Mouse (Mus musculus) liver, embryonic 11.5 days (tissue): Measurements from ENCODE around the gene Steap1. TPM values are rescaled to one million over a fixed set of nuclear protein-coding genes. Genes with fewer than 3 reads are reported as not detected.

ENCODE experiments used
- ATAC-seq: fragments of 200-750 bp; cut with Nextera tagmentation; replicated peaks from 2 replicates; pipeline ENCODE4 v1.8.0; 2017; ENCODE audit warnings: moderate number of reproducible peaks, mild to moderate bottlenecking, moderate TSS enrichment, moderate library complexity; ENCODE audit not compliant: low FRiP score
- DNase-seq: peaks from one replicate; pipeline ENCODE4 v3.0.0-alpha.2; 2017; ENCODE audit warnings: low spot score
- H3K27ac ChIP-seq: fragments of 300-500 bp; sonication (generic); 2 replicates; pipeline ENCODE4 v1.5.1; 2014; ENCODE audit warnings: mild to moderate bottlenecking, low read depth, low read length, control low read depth
- H3K27me3 ChIP-seq: fragments of 300-500 bp; sonication (generic); replicated peaks from 2 replicates; pipeline ENCODE4 v1.6.1; 2014; ENCODE audit warnings: low read length, mixed read lengths; ENCODE audit not compliant: control insufficient read depth, insufficient read depth
- H3K36me3 ChIP-seq: fragments of 300-500 bp; sonication (generic); 2 replicates; pipeline ENCODE4 v1.6.1; 2014; ENCODE audit warnings: mild to moderate bottlenecking, low read length, moderate library complexity, mixed read lengths; ENCODE audit not compliant: control insufficient read depth, insufficient read depth
- H3K4me1 ChIP-seq: fragments of 300-500 bp; sonication (generic); replicated peaks from 2 replicates; pipeline ENCODE4 v1.6.1; 2014; ENCODE audit warnings: low read length, mixed read lengths; ENCODE audit not compliant: control insufficient read depth, insufficient read depth
- H3K4me2 ChIP-seq: fragments of 300-500 bp; sonication (generic); 2 replicates; pipeline ENCODE4 v1.6.1; 2014; ENCODE audit warnings: mild to moderate bottlenecking, control low read depth, moderate library complexity
- H3K4me3 ChIP-seq: fragments of 300-500 bp; sonication (generic); 2 replicates; pipeline ENCODE4 v1.5.1; 2014; ENCODE audit warnings: low read depth, low read length, control low read depth
- H3K9ac ChIP-seq: fragments of 300-500 bp; sonication (generic); 2 replicates; pipeline ENCODE4 v1.6.1; 2014; ENCODE audit warnings: low read depth, low read length, control low read depth
- H3K9me3 ChIP-seq: fragments of 300-500 bp; sonication (generic); 2 replicates; pipeline ENCODE4 v1.6.1; 2016; ENCODE audit warnings: low read length, inconsistent platforms, mixed read lengths; ENCODE audit not compliant: control insufficient read depth
- WGBS: fragments of 180-500 bp; shearing (Covaris S2); extraction: QIAGEN DNeasy Blood & Tissue Kit; methylation state at CpG from one replicate; pipeline ENCODE4 v1.1.7; 2014; 5-methylcytosine and 5-hydroxymethylcytosine counted together
- polyA plus RNA-seq: library from polyadenylated mRNA; unstranded; fragments of >200 nt; fragmentation: Nextera tagmentation; extraction: Ambion mirVana; gene quantifications from 2 replicates; pipeline ENCODE4 v1.2.1, GENCODE M21; 2014

The Steap1 gene
- polyA plus RNA-seq, 1 experiment from 2014 or later = 10.5 TPM

DNA sequence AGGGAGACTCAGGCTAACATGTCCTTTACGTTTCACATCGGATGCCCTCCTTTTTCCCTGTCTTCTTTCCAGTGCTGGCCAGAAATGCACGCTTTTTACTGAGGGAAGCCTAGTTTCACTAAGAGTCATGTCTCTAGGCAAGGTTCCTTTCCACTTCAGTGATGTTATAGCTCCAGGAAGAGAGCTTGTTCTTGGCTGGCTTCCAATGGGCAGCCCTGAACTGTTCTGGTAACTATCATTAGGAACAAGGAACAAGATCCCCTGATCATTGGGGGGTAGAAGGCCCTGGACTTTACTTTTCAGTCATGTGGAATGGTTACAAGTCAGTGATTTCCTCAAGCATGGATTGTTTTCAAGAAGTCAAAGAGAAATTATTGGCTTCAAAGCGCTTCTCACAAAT is 19.2 kb downstream of the Steap1 start:
- ATAC-seq (no peak), DNase-seq (no peak)
- H3K36me3 ChIP-seq = no peaks in the 10 kb centered on the region
- H3K9ac ChIP-seq = no peak overlapping the region
- no peak overlapping the region for H3K27ac ChIP-seq
- H3K27me3 ChIP-seq = no peaks in the 10 kb centered on the region
- no peak overlapping the region for H3K4me3 ChIP-seq
- H3K9me3 ChIP-seq = no peaks in the 10 kb centered on the region
- WGBS = 86% methylated on average over 4 of the region's 4 CpGs
- H3K4me2 ChIP-seq = no peak overlapping the region
- no peaks in the 10 kb centered on the region for H3K4me1 ChIP-seq

DNA sequence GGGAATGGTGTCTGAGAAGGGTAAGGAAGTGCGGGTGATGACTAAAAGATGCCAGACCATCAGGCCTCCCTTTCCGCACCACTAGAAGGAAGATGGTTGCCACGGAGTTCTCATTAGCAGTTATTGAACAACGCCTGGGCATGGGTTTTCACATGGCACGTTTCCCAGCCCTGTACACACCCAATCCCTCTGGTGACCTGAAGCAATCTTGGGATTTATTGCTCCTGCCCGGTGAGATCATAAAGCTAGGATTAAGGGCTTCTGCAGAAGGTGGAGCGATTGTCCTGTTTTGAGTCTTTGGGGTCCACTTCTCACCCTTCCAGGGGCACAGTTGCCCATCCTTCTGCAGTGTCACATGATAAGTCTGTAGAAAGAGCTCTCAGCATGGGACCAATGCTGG is 26.9 kb downstream of the Steap1 start:
- no peak for DNase-seq
- H3K36me3 ChIP-seq = no peaks in the 10 kb centered on the region
- no peak for ATAC-seq
- H3K9ac ChIP-seq = no peak overlapping the region
- H3K27ac ChIP-seq = no peak overlapping the region
- no peaks in the 10 kb centered on the region for H3K9me3 ChIP-seq
- H3K4me3 ChIP-seq = no peak overlapping the region
- no peak overlapping the region for H3K4me2 ChIP-seq
- 85% methylated on average over 7 of the region's 7 CpGs for WGBS
- no peaks in the 10 kb centered on the region for H3K27me3 ChIP-seq
- no peaks in the 10 kb centered on the region for H3K4me1 ChIP-seq

- WGBS = 79% methylated on average over 4 of the region's 4 CpGs
- no peak overlapping the region for H3K4me2 ChIP-seq
- H3K9ac ChIP-seq = no peak overlapping the region
These were observed 38.1 kb downstream of the Steap1 start for GRCm38 (mm10) chr5:5711032-5711431.

GRCm38 (mm10) chr5:5707341-5708278 is 41.5 kb downstream of the Steap1 start:
- no peak overlapping the region for H3K4me3 ChIP-seq
- H3K9ac ChIP-seq = no peak overlapping the region
- DNase-seq (no peak), ATAC-seq (no peak)
- H3K9me3 ChIP-seq = no peaks in the 10 kb centered on the region
- H3K27me3 ChIP-seq = no peaks in the 10 kb centered on the region
- WGBS = 60% methylated on average over 13 of the region's 13 CpGs
- no peak overlapping the region for H3K27ac ChIP-seq
- no peaks in the 10 kb centered on the region for H3K4me1 ChIP-seq
- no peaks in the 10 kb centered on the region for H3K36me3 ChIP-seq
- H3K4me2 ChIP-seq = no peak overlapping the region

More at GRCm38 (mm10) chr5:5711032-5711431, 38.1 kb downstream of the Steap1 start:
- H3K36me3 ChIP-seq = no peaks in the 10 kb centered on the region
- no peaks in the 10 kb centered on the region for H3K4me1 ChIP-seq
- no peaks in the 10 kb centered on the region for H3K9me3 ChIP-seq
- no peak overlapping the region for H3K27ac ChIP-seq
- H3K27me3 ChIP-seq = no peaks in the 10 kb centered on the region
- DNase-seq = no peak
- H3K4me3 ChIP-seq = no peak overlapping the region
- ATAC-seq = no peak

DNA sequence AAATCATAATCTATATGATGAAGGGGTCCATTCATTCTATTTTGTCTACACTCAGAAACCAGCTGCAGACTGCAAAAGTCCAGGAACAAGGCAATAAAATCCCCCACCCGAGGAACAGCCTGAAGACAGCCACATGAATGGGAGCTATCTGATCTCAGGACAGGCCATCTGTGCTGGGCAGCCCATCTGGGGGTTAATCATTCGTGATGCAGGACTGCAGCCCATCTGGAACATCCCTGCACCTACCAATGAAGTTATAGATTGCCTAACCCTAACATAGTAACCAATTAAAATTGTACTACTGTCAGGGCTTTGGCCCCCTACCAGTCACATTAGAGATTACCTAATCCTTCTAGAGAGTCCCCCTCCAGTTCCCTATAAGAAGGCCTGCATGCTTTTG is 44.1 kb downstream of the Steap1 start:
- Histone ChIP-seq H3K27me3 (no peaks in the 10 kb centered on the region), H3K9me3 (no peaks in the 10 kb centered on the region), H3K4me3 (no peak overlapping the region), H3K4me1 (no peaks in the 10 kb centered on the region), H3K36me3 (no peaks in the 10 kb centered on the region), H3K27ac (no peak overlapping the region), H3K9ac (no peak overlapping the region), H3K4me2 (no peak overlapping the region)
- ATAC-seq (no peak), DNase-seq (no peak)
- 35% methylated on average over 2 of the region's 2 CpGs for WGBS

- no peak for DNase-seq
- no peak overlapping the region for H3K4me3 ChIP-seq
- no peaks in the 10 kb centered on the region for H3K4me1 ChIP-seq
- no peak overlapping the region for H3K27ac ChIP-seq
- H3K4me2 ChIP-seq = no peak overlapping the region
- H3K27me3 ChIP-seq = no peaks in the 10 kb centered on the region
- H3K9me3 ChIP-seq = no peaks in the 10 kb centered on the region
- H3K9ac ChIP-seq = no peak overlapping the region
- no peaks in the 10 kb centered on the region for H3K36me3 ChIP-seq
- 61% methylated on average over 2 of the region's 2 CpGs for WGBS
- no peak for ATAC-seq
These were observed 48.7 kb downstream of the Steap1 start for GRCm38 (mm10) chr5:5700386-5700785.

DNA sequence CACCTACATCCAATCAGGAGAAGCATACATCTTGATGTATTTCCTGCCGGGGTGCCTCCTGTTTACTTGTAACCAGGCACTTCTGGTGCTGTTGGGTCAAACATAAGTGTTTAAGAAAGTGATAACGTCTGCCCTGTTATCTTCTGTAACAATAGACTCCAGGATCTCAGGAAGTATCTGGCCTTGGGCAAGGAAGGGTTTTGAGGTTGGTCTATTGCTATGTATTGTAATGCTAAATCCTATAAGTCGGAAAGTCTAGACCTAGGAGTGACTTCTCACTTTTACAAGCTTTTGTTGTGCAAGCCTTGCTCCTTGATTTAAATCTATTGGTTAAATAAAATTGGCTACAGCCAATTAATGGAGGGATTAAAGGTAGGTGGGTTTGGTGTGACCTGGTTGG is 50.3 kb downstream of the Steap1 start:
- no peaks in the 10 kb centered on the region for H3K9me3 ChIP-seq
- H3K4me1 ChIP-seq = no peaks in the 10 kb centered on the region
- DNase-seq = no peak
- H3K27ac ChIP-seq = no peak overlapping the region
- H3K4me3 ChIP-seq = no peak overlapping the region
- H3K4me2 ChIP-seq = no peak overlapping the region
- ATAC-seq = no peak
- no peaks in the 10 kb centered on the region for H3K36me3 ChIP-seq
- no peak overlapping the region for H3K9ac ChIP-seq
- WGBS = 49% methylated on average over 3 of the region's 3 CpGs
- peaks cover 6% of the 10 kb centered on the region for H3K27me3 ChIP-seq

GRCm38 (mm10) chr5:5695401-5695942 is 53.7 kb downstream of the Steap1 start:
- no peak overlapping the region for H3K4me3 ChIP-seq
- ATAC-seq (no peak), DNase-seq (no peak)
- H3K27me3 ChIP-seq = peaks cover 12% of the 10 kb centered on the region
- H3K4me2 ChIP-seq = no peak overlapping the region
- no peaks in the 10 kb centered on the region for H3K36me3 ChIP-seq
- no peak overlapping the region for H3K9ac ChIP-seq
- no peaks in the 10 kb centered on the region for H3K9me3 ChIP-seq
- WGBS = 87% methylated on average over 5 of the region's 5 CpGs
- H3K4me1 ChIP-seq = no peaks in the 10 kb centered on the region
- H3K27ac ChIP-seq = no peak overlapping the region
